Mouse (Mus musculus): ENCODE measurements at regions not wholly inside any gene's neighbourhood (a gene's known extent, or its start where the extent isn't known, plus 50 kb on each side); places are given as distances from the start of the nearest gene placed in this dataset.
"Not testable (repeated sequence)": the region's sequence is repeated elsewhere in the genome, so short reads cannot be mapped to it uniquely, and the experiment has no call there.

GRCm38 (mm10) chr14:104732036-104732435 is 209.6 kb upstream of the Rnf219 start:
- Histone ChIP-seq H3K4me1 (replicated peaks; ENCODE audit: control insufficient read depth, insufficient read depth, low read length) (0 out of 2 replicates have a peak, but pooled peaks cover 2% of the 10 kb centered on the region), H3K27ac (ENCODE audit: low read depth, low read length) (no peak overlapping the region)
- WGBS: 19% methylated on average over 1 of the region's 1 CpGs

GRCm38 (mm10) chr14:104731319-104731995 is 209.0 kb upstream of the Rnf219 start:
- no peak for ATAC-seq (replicated peaks; ENCODE audit: low FRiP score)
- no peaks in the 10 kb centered on the region for H3K27me3 ChIP-seq (ENCODE audit: control insufficient read depth, insufficient read depth, low read length)
- H3K4me2 ChIP-seq (ENCODE audit: low read depth, low read length, severe bottlenecking): no peak overlapping the region
- no peak for DNase-seq (ENCODE audit: low spot score)
- H3K4me1 ChIP-seq (replicated peaks; ENCODE audit: control insufficient read depth, insufficient read depth, low read length): 0 out of 2 replicates have a peak, but pooled peaks cover 2% of the 10 kb centered on the region
- no peak overlapping the region for H3K9ac ChIP-seq (ENCODE audit: low read length)
- no peaks in the 10 kb centered on the region for H3K36me3 ChIP-seq (ENCODE audit: control insufficient read depth, insufficient read depth, low read length)
- H3K4me3 ChIP-seq (ENCODE audit: low read depth, low read length): no peak overlapping the region
- WGBS: 80% methylated on average over 3 of the region's 3 CpGs
- no peaks in the 10 kb centered on the region; the same call in 1 of the 2 replicates for H3K9me3 ChIP-seq (ENCODE audit: control insufficient read depth, low read length)
- H3K27ac ChIP-seq (ENCODE audit: low read depth, low read length): no peak overlapping the region

More at GRCm38 (mm10) chr14:104732036-104732435, 209.6 kb upstream of the Rnf219 start:
- Histone ChIP-seq H3K9ac (ENCODE audit: low read length) (no peak overlapping the region), H3K4me3 (ENCODE audit: low read depth, low read length) (no peak overlapping the region), H3K36me3 (ENCODE audit: control insufficient read depth, insufficient read depth, low read length) (no peaks in the 10 kb centered on the region), H3K9me3 (ENCODE audit: control insufficient read depth, low read length) (no peaks in the 10 kb centered on the region; the same call in 1 of the 2 replicates), H3K27me3 (ENCODE audit: control insufficient read depth, insufficient read depth, low read length) (no peaks in the 10 kb centered on the region), H3K4me2 (ENCODE audit: low read depth, low read length, severe bottlenecking) (no peak overlapping the region)
- no peak for DNase-seq (ENCODE audit: low spot score)
- ATAC-seq (replicated peaks; ENCODE audit: low FRiP score): no peak

DNA sequence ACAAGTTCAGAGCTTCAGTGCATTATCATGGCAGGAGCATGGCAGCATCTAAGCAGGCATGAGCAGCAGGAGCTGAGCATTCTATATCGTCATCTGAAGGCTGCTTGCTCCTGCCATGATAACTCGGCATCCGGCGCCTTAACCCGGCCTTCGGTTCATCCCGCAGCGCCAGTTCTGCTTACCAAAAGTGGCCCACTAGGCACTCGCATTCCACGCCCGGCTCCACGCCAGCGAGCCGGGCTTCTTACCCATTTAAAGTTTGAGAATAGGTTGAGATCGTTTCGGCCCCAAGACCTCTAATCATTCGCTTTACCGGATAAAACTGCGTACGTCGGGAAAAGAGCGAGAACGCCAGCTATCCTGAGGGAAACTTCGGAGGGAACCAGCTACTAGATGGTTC is 193.2 kb upstream of the Rnf219 start:
- not testable (repeated sequence) for H3K9ac ChIP-seq (ENCODE audit: low read length); H3K4me1 ChIP-seq (replicated peaks; ENCODE audit: control insufficient read depth, insufficient read depth, low read length); H3K9me3 ChIP-seq (ENCODE audit: control insufficient read depth, low read length); H3K27ac ChIP-seq (ENCODE audit: low read depth, low read length); H3K27me3 ChIP-seq (ENCODE audit: control insufficient read depth, insufficient read depth, low read length); H3K36me3 ChIP-seq (ENCODE audit: control insufficient read depth, insufficient read depth, low read length); ATAC-seq (replicated peaks; ENCODE audit: low FRiP score); DNase-seq (ENCODE audit: low spot score); H3K4me2 ChIP-seq (ENCODE audit: low read depth, low read length, severe bottlenecking); H3K4me3 ChIP-seq (ENCODE audit: low read depth, low read length)
- WGBS: 93% methylated on average over 24 of the region's 24 CpGs

DNA sequence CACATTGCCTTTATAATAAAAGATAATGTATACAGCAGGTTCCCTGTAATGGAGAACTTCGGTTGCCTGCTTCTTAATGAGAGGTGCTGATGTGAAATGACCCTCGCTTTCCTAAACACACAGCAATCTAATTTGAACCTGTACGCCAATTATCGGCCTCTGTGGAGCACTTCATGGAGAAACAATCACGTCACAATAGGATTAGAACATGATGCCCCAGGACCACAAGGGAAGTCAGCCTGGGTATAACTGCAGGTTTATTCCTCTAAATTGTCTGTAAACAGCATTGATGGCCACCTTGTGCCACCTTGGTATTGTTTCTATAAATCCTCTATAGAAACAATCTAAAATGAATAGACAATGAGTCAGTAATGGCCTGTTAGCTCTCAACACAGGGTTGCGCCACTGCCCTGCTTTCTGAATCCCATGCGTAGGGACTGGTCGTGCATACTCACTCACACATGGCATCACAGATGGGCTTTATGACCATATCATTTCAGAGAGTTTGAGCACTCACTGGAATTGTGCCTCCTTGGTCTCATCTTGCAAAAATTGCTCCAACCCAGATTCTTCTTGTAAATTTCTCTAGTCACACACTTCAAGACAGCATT is 179.9 kb upstream of the Rnf219 start:
- DNase-seq (ENCODE audit: low spot score) (no peak), ATAC-seq (replicated peaks; ENCODE audit: low FRiP score) (0 out of 2 replicates have a peak, but pooled peaks have one; percentile 46)
- Histone ChIP-seq H3K9ac (ENCODE audit: low read length) (no peak overlapping the region), H3K4me3 (ENCODE audit: low read depth, low read length) (no peak overlapping the region), H3K36me3 (ENCODE audit: control insufficient read depth, insufficient read depth, low read length) (no peaks in the 10 kb centered on the region), H3K4me1 (replicated peaks; ENCODE audit: control insufficient read depth, insufficient read depth, low read length) (no peaks in the 10 kb centered on the region), H3K4me2 (ENCODE audit: low read depth, low read length, severe bottlenecking) (no peak overlapping the region), H3K27ac (ENCODE audit: low read depth, low read length) (no peak overlapping the region), H3K9me3 (ENCODE audit: control insufficient read depth, low read length) (no peaks in the 10 kb centered on the region), H3K27me3 (ENCODE audit: control insufficient read depth, insufficient read depth, low read length) (no peaks in the 10 kb centered on the region)
- 63% methylated on average over 8 of the region's 8 CpGs for WGBS

GRCm38 (mm10) chr14:104698962-104699361 is 176.5 kb upstream of the Rnf219 start:
- no peak overlapping the region for H3K4me2 ChIP-seq (ENCODE audit: low read depth, low read length, severe bottlenecking)
- H3K36me3 ChIP-seq (ENCODE audit: control insufficient read depth, insufficient read depth, low read length): no peaks in the 10 kb centered on the region
- H3K4me3 ChIP-seq (ENCODE audit: low read depth, low read length): no peak overlapping the region
- no peaks in the 10 kb centered on the region for H3K9me3 ChIP-seq (ENCODE audit: control insufficient read depth, low read length)
- H3K27me3 ChIP-seq (ENCODE audit: control insufficient read depth, insufficient read depth, low read length): no peaks in the 10 kb centered on the region
- DNase-seq (ENCODE audit: low spot score) (no peak), ATAC-seq (replicated peaks; ENCODE audit: low FRiP score) (no peak)
- no peak overlapping the region for H3K9ac ChIP-seq (ENCODE audit: low read length)
- 89% methylated on average over 4 of the region's 4 CpGs for WGBS
- no peak overlapping the region for H3K27ac ChIP-seq (ENCODE audit: low read depth, low read length)
- H3K4me1 ChIP-seq (replicated peaks; ENCODE audit: control insufficient read depth, insufficient read depth, low read length): no peaks in the 10 kb centered on the region

GRCm38 (mm10) chr14:104695101-104695500 is 172.7 kb upstream of the Rnf219 start:
- Histone ChIP-seq H3K4me1 (replicated peaks; ENCODE audit: control insufficient read depth, insufficient read depth, low read length) (no peaks in the 10 kb centered on the region), H3K4me2 (ENCODE audit: low read depth, low read length, severe bottlenecking) (no peak overlapping the region), H3K4me3 (ENCODE audit: low read depth, low read length) (no peak overlapping the region), H3K9me3 (ENCODE audit: control insufficient read depth, low read length) (no peaks in the 10 kb centered on the region), H3K36me3 (ENCODE audit: control insufficient read depth, insufficient read depth, low read length) (no peaks in the 10 kb centered on the region), H3K27me3 (ENCODE audit: control insufficient read depth, insufficient read depth, low read length) (no peaks in the 10 kb centered on the region), H3K27ac (ENCODE audit: low read depth, low read length) (no peak overlapping the region), H3K9ac (ENCODE audit: low read length) (no peak overlapping the region)
- WGBS: 71% methylated on average over 4 of the region's 4 CpGs
- no peak for ATAC-seq (replicated peaks; ENCODE audit: low FRiP score)
- no peak for DNase-seq (ENCODE audit: low spot score)

DNA sequence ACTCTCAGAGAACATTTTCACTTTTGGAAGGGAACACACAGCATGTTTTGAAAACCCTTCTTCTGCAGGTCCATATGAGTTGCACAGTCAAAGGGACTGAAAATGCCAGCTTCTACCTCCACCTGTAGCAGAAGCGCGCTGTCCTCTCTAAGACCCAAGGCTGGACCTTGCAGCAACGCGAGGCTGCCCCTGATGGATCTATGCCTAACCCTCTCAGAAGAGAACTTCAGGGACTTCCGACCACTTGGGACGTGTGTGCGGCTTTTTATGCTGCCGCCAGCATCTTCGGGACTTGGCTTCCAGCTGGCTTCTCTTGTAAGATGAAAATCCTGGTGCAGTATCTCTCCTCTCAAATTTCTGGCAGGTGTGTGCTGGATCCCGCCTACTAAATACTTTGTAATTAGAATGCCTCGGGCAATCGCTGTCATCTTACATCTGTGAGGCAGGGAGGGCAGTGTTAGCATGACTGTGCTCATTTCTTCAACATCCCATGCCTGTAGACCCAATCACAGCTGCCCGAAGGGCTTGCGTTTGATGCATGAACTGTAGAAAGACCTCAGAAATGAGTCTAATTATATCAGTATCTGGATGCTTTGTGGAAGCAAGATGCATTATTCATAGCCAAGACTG is 171.8 kb upstream of the Rnf219 start:
- 78% methylated on average over 14 of the region's 14 CpGs for WGBS

DNA sequence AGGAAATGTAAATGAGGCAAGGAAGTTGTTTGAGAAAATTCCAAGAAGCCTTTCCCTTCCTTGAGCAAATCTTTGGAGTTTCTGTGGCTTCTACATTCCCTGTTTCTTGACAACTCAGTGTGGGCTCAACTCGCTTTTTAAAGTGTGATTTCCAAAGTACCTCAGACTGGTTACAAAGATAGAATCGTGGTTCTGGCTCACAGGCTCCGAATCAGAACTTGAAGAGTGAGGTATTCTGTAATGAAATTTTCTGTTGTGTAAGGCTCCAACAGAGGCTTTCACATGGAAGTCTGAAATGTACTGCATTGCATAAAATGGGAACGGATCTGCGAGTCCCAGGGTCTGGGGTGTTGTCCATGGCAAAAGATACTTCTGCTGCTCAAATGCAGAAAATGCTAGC is 170.2 kb upstream of the Rnf219 start:
- H3K4me3 ChIP-seq (ENCODE audit: low read depth, low read length): no peak overlapping the region
- no peaks in the 10 kb centered on the region for H3K36me3 ChIP-seq (ENCODE audit: control insufficient read depth, insufficient read depth, low read length)
- no peaks in the 10 kb centered on the region for H3K27me3 ChIP-seq (ENCODE audit: control insufficient read depth, insufficient read depth, low read length)
- DNase-seq (ENCODE audit: low spot score) (no peak), ATAC-seq (replicated peaks; ENCODE audit: low FRiP score) (no peak)
- no peak overlapping the region for H3K9ac ChIP-seq (ENCODE audit: low read length)
- H3K4me1 ChIP-seq (replicated peaks; ENCODE audit: control insufficient read depth, insufficient read depth, low read length): no peaks in the 10 kb centered on the region
- 91% methylated on average over 5 of the region's 5 CpGs for WGBS
- no peak overlapping the region for H3K27ac ChIP-seq (ENCODE audit: low read depth, low read length)
- no peaks in the 10 kb centered on the region for H3K9me3 ChIP-seq (ENCODE audit: control insufficient read depth, low read length)
- no peak overlapping the region for H3K4me2 ChIP-seq (ENCODE audit: low read depth, low read length, severe bottlenecking)

More for the DNA sequence above, 171.8 kb upstream of the Rnf219 start:
- Histone ChIP-seq H3K9ac (ENCODE audit: low read length) (no peak overlapping the region), H3K4me1 (replicated peaks; ENCODE audit: control insufficient read depth, insufficient read depth, low read length) (no peaks in the 10 kb centered on the region), H3K27ac (ENCODE audit: low read depth, low read length) (no peak overlapping the region), H3K27me3 (ENCODE audit: control insufficient read depth, insufficient read depth, low read length) (no peaks in the 10 kb centered on the region), H3K36me3 (ENCODE audit: control insufficient read depth, insufficient read depth, low read length) (no peaks in the 10 kb centered on the region), H3K9me3 (ENCODE audit: control insufficient read depth, low read length) (no peaks in the 10 kb centered on the region), H3K4me3 (ENCODE audit: low read depth, low read length) (no peak overlapping the region), H3K4me2 (ENCODE audit: low read depth, low read length, severe bottlenecking) (no peak overlapping the region)
- ATAC-seq (replicated peaks; ENCODE audit: low FRiP score) (no peak), DNase-seq (ENCODE audit: low spot score) (no peak)

Data from forebrain, embryonic 11.5 days (tissue).